8 mouse cellular contexts compared by ENCODE assay signal in genomic region chr1:176997254-176997653, GRCm38 (mm10).
A peak's percentile ranks its signal among the peaks of the same experiment; 100 is the strongest.
DNase-seq lines count a peak whose midpoint lies in the region; ATAC-seq and TF ChIP-seq lines count a peak whose summit lies in the region.

No protein-coding gene starts in this region.

- H3K9ac ChIP-seq in embryonic facial prominence, embryonic 13.5 days: no peak overlapping the region
- H3K9ac ChIP-seq in hindbrain, embryonic 14.5 days: peak overlapping the region; percentile 51; the same call in 1 of the 2 replicates
- H3K9ac ChIP-seq in midbrain, embryonic 13.5 days (replicated peaks): no peak overlapping the region

- H3K4me3 ChIP-seq in layer of hippocampus, adult 2 months: no peak overlapping the region; the same call in 1 of the 2 replicates
- H3K4me3 ChIP-seq in embryonic facial prominence, embryonic 13.5 days: no peak overlapping the region
- H3K4me3 ChIP-seq in hindbrain, embryonic 14.5 days (replicated peaks; ENCODE audit: low read length): no peak overlapping the region
- no peak overlapping the region for H3K4me3 ChIP-seq in midbrain, embryonic 13.5 days (replicated peaks)

- ATAC-seq in embryonic facial prominence, embryonic 13.5 days (ENCODE audit: insufficient number of reproducible peaks, insufficient read depth, low FRiP score, low TSS enrichment, low read depth): no peak
- ATAC-seq in hindbrain, embryonic 14.5 days (ENCODE audit: low FRiP score): no peak
- no peak for ATAC-seq in midbrain, embryonic 13.5 days
- ATAC-seq in granulocyte monocyte progenitor cell, adult 5-6 weeks (replicated peaks; ENCODE audit: poor library complexity, severe bottlenecking): no peak

- no peak for TF ChIP-seq CTCF in layer of hippocampus, adult 2 months (conservative IDR thresholded peaks at IDR 0.05)

- WGBS in embryonic facial prominence, embryonic 13.5 days: 44% methylated on average over 6 of the region's 6 CpGs
- WGBS in hindbrain, embryonic 14.5 days: 24% methylated on average over 6 of the region's 6 CpGs
- WGBS in midbrain, embryonic 13.5 days: 12% methylated on average over 6 of the region's 6 CpGs

- no peaks in the 10 kb centered on the region for H3K36me3 ChIP-seq in embryonic facial prominence, embryonic 13.5 days
- no peaks in the 10 kb centered on the region for H3K36me3 ChIP-seq in hindbrain, embryonic 14.5 days (replicated peaks; ENCODE audit: control insufficient read depth, insufficient read depth)
- no peaks in the 10 kb centered on the region for H3K36me3 ChIP-seq in midbrain, embryonic 13.5 days

- no peak for DNase-seq in layer of hippocampus, adult 2 months (ENCODE audit: low spot score in 2 of 2)
- no peak for DNase-seq in layer of hippocampus, postnatal 36 days
- no peak for DNase-seq in hindbrain, embryonic 14.5 days (ENCODE audit: low spot score)
- no peak for DNase-seq in cerebellum, postnatal 10 days
- no peak for DNase-seq in lung, adult 18-20 months

- H3K4me2 ChIP-seq in embryonic facial prominence, embryonic 13.5 days: peak overlapping the region; percentile 42
- H3K4me2 ChIP-seq in hindbrain, embryonic 14.5 days (replicated peaks): peak overlapping the region; percentile 46
- H3K4me2 ChIP-seq in midbrain, embryonic 13.5 days (replicated peaks): peak overlapping the region; percentile 55

- H3K9me3 ChIP-seq in embryonic facial prominence, embryonic 13.5 days: no peaks in the 10 kb centered on the region
- H3K9me3 ChIP-seq in hindbrain, embryonic 14.5 days (ENCODE audit: control insufficient read depth, low read length): no peaks in the 10 kb centered on the region
- no peaks in the 10 kb centered on the region for H3K9me3 ChIP-seq in midbrain, embryonic 13.5 days

- H3K4me1 ChIP-seq in embryonic facial prominence, embryonic 13.5 days: peaks cover 76% of the 10 kb centered on the region
- peaks cover 55% of the 10 kb centered on the region for H3K4me1 ChIP-seq in hindbrain, embryonic 14.5 days (replicated peaks; ENCODE audit: control insufficient read depth, insufficient read depth, low read length)
- H3K4me1 ChIP-seq in midbrain, embryonic 13.5 days (replicated peaks): peaks cover 75% of the 10 kb centered on the region

- H3K27ac ChIP-seq in layer of hippocampus, adult 2 months: peak overlapping the region; percentile 88
- H3K27ac ChIP-seq in embryonic facial prominence, embryonic 13.5 days: no peak overlapping the region; the same call in 1 of the 2 replicates
- peak overlapping the region; percentile 76 for H3K27ac ChIP-seq in hindbrain, embryonic 14.5 days
- H3K27ac ChIP-seq in midbrain, embryonic 13.5 days: peak overlapping the region; percentile 88

- H3K27me3 ChIP-seq in embryonic facial prominence, embryonic 13.5 days: peaks cover 9% of the 10 kb centered on the region
- H3K27me3 ChIP-seq in hindbrain, embryonic 14.5 days (ENCODE audit: control insufficient read depth, insufficient read depth, low read length): no peaks in the 10 kb centered on the region
- no peaks in the 10 kb centered on the region for H3K27me3 ChIP-seq in midbrain, embryonic 13.5 days
